Mouse (Mus musculus): Measurements from ENCODE around the gene Scgb2b15. TPM values are rescaled to one million over a fixed set of nuclear protein-coding genes. Genes with fewer than 3 reads are reported as not detected.
"Not testable (repeated sequence)": the region's sequence is repeated elsewhere in the genome, so short reads cannot be mapped to it uniquely, and the experiment has no call there.

The Scgb2b15 gene
- not detected for total RNA-seq (2021)
- long read RNA-seq, experiment 1 = 0 reads
- long read RNA-seq, experiment 2 = 0 reads

DNA sequence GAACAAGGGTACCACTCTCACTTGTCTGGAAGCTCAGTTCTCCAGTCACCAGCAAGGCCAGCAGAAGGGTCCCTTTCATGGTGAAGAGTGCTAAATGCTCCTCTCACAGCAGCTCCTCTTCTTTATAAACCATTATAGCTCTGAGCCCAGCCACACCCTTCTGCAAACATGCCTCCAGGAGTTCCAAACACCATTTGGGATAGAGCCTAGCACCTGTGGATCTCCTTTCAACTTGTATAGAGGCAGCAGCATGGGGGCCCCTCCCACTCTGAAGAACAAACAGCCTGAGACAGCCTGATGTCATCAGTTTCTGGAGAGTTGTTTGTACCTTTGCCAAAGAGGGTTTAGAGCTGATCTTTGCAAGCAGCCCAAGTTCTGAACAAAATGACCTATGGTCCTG, at the start of gene Scgb2b15:
TSS of gene Scgb2b15 (minus strand) at position 101 of the 400 bp plus-strand sequence.
- DNase-seq (ENCODE audit: low spot score) = not testable (repeated sequence)

DNA sequence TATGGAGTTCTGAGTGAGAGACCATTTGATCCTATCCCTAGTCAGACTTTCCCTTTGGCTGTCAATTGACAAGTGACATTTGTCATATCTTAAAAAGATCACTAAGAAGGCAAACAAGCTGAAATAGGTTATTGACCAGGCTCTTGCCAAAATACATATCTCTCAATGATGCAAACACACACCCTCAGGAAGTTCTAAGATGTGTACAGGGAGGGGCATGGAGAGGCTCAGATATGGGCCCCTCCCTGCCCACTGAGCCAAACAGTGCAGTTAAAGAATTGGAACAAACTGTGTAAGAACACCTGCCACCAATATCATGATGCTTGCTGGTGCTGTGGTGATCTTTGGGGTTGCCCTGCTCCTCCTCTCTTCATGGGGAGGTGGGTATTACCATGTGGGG, 6.8 kb upstream of the Scgb2b15 start, which contains the start of gene Scgb1b15:
TSS of gene Scgb1b15 (plus strand) at position 301 of the 400 bp plus-strand sequence.
- DNase-seq (ENCODE audit: low spot score) = not testable (repeated sequence)

Other genes with a start within 250 kb of the Scgb2b15 start
- not detected for gene Scgb1b15, start 6.9 kb upstream of the Scgb2b15 start, total RNA-seq (2021)
- gene Scgb2b17, start 226.9 kb upstream of the Scgb2b15 start, total RNA-seq (2021) = not detected
- gene Scgb1b17, start 233.8 kb upstream of the Scgb2b15 start, total RNA-seq (2021) = not detected